Mouse (Mus musculus) megakaryocyte-erythroid progenitor cell, adult 5 weeks (primary cell): ENCODE results near the gene Tmc3. TPM values are rescaled to one million over a fixed set of nuclear protein-coding genes. Genes with fewer than 3 reads are reported as not detected.

Experiments used
- polyA plus RNA-seq: library from polyadenylated mRNA; stranded (reverse); fragments of >175 nt; gene quantifications from 2 replicates; pipeline ENCODE4 v1.2.3, GENCODE M21; 2012

The Tmc3 gene
- not detected in 2 replicates for polyA plus RNA-seq

DNA sequence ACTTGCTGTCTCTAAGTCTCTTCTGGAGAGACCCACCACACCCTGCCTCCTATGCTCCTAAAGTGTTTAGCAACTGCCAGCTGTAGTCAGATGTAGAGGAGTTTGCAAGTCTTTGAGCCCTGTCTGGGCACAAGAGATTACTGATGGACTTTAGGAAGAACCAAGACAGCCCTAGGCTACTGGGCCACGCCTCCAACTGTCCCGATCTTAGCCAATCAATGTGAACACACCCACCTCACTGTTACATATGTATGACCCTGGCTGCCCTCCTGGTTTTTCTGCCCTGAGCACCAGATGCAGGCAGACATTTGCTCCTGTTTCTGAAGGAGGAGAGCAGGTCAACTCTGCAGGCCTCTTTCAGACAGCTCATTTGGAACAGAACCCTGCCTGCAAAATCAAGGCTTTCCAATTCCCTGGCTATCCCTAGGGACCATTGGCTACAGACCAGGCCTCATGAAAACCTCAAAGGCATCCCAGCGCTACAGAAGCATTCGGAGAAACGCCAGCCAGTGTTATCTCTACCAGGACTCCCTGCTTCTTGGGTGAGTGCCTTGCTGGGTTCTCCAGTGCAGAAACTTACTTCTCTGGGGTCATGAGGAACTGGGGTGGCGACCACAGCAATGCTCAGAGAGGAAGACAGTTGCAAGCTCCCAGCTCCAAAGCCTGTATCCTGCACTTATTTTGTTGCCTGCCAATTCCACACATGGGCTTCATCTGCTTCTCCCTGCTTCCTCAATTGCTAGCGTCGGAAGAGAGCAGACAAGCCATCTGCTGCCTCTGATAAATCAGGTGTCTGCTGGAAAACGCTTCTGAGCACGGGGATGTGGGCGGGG is at the start of gene Tmc3:
Tmc3 (plus strand) TSS at position 289 of the 833 bp plus-strand sequence.

DNA sequence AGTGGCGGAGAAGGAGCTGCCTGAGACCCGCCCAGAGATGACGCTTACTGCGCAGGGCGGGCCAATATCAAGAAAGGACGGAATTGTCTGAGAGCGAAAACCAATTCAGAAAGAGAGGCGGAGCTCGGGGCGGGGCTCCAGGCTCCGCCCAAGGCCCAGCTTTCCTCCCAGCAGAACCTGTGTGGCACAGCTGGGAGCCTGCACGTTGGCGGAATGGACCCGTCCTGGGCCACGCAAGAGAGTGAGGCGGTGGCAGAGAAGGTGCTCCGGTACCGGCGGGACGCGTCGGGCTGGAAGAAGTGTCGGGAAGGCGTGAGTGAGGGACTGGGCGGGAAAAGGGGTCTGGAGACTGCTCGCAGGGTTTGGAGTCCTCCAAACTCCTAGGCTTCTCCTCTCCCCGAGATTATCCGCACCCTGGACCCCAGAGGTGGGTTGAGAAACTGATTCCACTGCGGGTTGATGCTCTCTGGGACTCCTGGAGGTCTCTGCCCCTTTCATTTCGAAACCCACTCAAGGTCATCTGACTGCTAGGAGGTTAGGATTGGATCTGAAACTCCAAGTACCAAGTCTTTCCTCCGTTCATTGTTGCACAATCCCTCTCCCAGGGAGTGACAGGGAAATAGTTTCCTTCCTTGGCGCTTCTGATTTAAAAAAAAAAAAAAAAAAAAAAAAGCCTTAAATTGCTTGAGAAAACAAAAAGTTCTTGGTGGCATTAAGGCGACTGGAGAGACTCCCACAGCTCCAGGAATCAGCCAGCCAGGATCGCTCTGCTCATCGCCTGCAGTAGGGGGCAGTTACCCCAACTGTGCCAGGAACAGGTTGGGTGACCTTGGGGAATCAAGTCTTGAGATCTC is 47.3 kb downstream of the Tmc3 start, which contains the start of gene Stard5:
Stard5 (plus strand) TSS at position 132 of the 854 bp plus-strand sequence.

Other genes starting within 250 kb of the Tmc3 start
- 1.4 and 3.5 TPM in 2 replicates for gene Stard5, start 47.0 kb downstream of the Tmc3 start, polyA plus RNA-seq
- gene Il16, start 160.8 kb downstream of the Tmc3 start, polyA plus RNA-seq = 16.2 and 23.3 TPM in 2 replicates
- gene Cfap161, start 210.0 kb downstream of the Tmc3 start, polyA plus RNA-seq = not detected in 2 replicates